Mouse (Mus musculus): Measurements from ENCODE around the gene Lrrc8d.

DNA sequence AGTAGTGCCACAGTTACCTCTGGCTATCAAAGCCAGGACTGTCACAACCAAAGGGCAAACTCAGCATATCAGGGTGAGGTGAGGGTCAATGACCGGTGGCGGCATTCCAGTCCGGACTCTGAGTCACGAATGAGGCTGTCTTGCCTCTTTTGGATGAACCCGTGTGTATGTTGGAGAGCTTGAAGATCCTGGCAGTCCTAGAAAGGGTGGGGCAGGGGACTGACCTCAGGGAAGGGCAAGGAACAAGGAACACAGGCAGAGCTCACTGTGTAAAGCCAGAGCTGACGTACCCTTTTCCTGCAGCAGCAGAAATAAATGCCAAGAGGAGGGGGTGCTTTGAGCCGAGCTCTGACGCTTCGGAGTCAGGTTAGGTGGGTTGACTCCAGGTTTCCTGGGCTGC is 136.2 kb downstream of the Lrrc8d start:
- TF ChIP-seq POLR2A (IDR thresholded peaks at IDR 0.05; ENCODE audit: borderline replicate concordance, extremely low read depth, insufficient read depth, insufficient read length, poor library complexity, severe bottlenecking) = no peak
- no peak for TF ChIP-seq CTCF (IDR thresholded peaks at IDR 0.05; ENCODE audit: borderline replicate concordance, extremely low read depth, insufficient read depth, insufficient read length)
